Mouse (Mus musculus): ENCODE data around the gene Olfr749.
A peak's percentile ranks its signal among the peaks of the same experiment; 100 is the strongest.
"Not testable (repeated sequence)": the region's sequence is repeated elsewhere in the genome, so short reads cannot be mapped to it uniquely, and the experiment has no call there.

The Olfr749 gene

DNA sequence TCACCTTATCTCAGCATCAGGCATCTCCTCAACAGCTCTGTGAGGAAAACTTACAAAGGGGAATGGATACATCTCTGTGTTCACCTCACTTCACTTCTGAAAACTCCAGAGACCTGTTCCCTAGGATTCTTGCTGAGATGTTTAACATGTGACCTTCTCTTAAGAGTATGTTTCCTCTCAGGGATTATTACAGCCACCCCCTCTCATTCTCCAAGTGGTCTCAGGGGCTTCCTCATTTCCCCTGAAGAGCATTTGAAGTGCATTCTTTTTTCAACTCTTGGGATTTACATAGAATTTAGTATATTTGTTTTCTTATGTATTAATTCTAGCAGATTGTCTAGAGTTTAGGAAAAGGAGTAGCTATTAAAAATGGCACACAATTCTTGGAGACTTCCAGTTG, at the start of gene Olfr749:
Olfr749 (minus strand) TSS at position 101 of the 400 bp plus-strand sequence.
- no peak for ATAC-seq (ENCODE audit: insufficient number of reproducible peaks, low FRiP score, low TSS enrichment)

DNA sequence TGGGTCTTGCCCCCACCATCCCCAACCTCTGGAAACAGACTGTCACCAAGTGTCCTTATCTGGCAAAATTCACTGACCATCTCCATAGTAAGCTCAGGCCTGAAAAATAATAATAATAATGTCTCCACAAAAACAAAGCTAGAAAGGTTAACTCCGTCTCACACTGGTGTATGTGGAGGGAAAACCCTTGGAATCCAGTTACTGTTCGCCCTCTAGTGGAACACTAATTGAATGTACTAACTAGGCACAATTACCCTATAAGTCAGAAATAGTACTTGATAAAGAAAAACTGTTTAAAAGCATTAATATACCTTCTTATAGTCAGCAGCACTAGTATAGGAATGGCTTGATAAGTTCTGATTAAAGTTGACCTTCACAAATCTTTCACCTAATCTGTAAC, 43.3 kb upstream of the Olfr749 start:
- ATAC-seq (ENCODE audit: insufficient number of reproducible peaks, low FRiP score, low TSS enrichment): no peak

DNA sequence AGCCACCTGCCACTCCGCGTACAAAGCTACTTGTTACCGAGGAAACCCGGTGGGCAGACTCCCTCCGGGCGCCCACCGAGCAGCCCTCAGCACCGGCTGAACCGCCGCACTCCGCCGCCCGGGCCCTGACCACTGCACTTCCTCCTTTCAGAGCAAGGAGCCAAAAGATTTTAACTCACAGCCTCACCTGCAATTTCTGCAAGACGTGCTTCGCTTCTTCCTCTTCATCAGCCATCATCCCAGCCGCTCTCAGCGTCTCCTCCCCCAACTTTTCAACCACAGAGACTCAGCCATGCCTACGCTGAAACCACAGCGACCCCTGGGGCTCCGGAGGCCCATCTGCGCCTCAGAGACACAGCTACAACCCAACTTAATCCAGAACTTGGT, 40.4 kb upstream of the Olfr749 start, which contains the start of gene Ttc5:
Ttc5 (minus strand) TSS at position 269 of the 387 bp plus-strand sequence.
- peak; percentile 95 for ATAC-seq (ENCODE audit: insufficient number of reproducible peaks, low FRiP score, low TSS enrichment)

DNA sequence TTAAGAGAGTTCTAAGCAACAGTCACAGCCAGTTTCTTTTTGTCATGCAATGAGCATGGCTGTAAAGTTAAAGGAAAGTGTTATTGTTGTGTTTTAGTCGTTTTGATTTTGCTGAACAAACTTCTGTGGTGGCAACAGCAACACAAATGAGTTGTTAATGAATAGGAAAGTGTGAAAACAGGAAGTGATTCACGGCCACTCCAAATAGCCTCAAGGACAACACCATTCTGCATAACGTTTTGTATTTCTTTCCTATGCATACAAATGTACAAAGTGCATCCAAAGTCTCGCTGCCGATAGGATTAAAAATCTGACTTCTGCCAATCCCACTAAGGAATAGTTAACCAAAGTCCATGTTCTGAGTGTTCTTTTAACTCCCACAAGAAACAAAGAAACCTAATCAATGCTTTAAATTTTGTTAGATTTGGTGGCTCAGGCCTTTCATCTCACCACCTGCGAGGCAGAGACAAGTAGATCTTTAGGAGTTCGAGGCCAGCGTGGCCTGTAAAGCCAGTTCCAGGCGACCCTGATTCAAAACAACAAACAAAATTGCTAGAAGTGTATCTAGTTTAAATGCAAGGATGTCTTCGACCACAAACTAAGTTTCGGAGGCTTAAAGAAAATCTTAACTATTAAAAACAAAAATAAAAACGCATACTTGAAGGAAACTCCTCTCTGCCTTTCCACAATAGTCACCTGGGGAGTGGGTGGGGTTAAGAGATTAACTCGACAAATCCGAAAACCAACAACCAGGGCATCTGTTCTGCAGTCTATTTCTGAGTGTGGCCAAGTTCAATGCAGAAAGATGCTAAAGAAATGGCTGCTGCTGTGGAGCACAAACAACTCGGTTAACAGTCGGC, 39.7 kb upstream of the Olfr749 start:
- ATAC-seq (ENCODE audit: insufficient number of reproducible peaks, low FRiP score, low TSS enrichment): no peak

DNA sequence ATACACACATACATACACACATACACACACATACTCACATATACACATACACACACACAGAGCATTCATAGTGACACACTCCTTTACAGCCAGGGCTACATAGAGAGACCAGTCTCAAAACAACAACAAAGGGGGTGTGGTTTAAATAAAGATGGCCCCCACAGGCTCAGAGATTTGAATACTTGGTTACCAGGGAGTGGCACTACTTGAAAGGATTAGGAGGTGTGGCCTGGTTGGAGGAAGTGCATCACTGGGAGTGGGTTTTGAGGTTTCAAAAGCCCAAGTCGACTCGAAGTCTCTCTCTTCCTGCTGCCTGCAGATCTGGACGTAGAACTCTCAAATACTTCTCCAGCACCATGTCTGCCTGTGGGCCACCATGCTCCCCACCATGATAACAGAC, 37.3 kb upstream of the Olfr749 start:
- no peak for ATAC-seq (ENCODE audit: insufficient number of reproducible peaks, low FRiP score, low TSS enrichment)

DNA sequence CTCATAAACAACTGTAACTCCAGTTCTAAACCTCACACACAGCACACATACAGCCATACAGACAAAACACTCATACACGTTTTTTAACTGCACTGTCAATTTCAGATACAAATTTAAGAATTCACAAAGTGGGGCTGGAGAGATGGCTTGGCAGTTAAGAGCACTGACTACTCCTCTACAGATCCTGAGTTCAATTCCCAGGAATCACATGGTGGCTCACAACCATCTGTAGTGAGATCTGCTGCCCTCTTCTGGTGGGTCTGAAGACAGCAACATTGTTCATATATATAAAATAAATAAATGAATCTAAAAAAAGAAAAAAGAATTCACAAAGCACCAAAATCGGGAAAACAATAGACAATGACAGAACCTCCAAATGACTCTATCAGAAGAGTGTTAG, 26.4 kb upstream of the Olfr749 start:
- ATAC-seq (ENCODE audit: insufficient number of reproducible peaks, low FRiP score, low TSS enrichment): no peak

DNA sequence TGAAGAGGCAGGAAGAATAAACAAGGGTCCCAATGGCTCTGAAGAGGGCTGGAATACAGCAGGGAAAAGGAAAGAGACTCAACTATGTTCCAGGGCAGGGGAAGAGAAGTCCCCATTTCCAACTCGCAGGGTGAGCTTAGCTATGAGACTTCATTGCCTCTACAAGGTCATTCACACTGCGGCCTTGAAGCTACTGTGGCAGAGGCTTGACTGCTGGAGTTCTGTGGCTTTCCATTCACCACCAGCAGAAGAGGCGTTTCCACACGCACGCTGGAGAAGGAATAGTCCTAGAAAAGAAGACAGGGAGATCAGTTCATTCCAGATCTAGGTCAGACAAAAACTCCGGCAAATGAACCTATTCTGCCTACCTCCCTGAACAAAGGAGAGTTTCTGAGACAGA, 20.8 kb upstream of the Olfr749 start:
- no peak for ATAC-seq (ENCODE audit: insufficient number of reproducible peaks, low FRiP score, low TSS enrichment)

DNA sequence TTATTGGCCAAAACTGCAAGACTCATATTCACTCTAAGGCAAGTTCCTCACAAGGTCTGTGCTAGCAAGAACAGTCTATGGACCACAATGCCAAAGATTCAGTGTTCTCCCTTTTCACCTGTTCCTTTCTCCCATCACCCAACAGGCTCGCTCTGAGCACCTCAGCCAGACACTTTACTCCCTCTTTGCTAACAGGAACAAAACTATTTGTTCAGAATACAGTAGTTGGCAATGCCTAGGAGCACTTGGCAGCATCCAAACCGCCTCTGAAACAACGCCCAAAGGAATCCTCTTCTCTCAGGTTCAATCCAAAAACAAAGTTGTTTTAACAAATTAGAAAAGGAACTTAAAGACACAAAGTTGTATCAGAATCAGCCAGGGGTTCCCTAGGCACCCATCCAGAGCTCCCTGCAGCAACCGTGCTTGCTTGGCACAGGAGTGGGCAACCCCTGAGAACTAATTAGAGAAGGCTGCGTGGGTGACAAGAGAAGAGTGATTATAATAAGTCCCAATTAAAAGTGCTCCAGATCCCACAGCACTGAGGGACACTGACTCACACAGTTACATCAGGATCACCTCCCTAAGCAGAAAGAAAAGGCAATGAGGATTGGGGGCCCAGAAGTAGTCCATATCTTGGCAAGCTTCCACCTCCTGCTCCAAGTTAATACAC, 13.7 kb upstream of the Olfr749 start:
- no peak; the same call in 1 of the 2 replicates for ATAC-seq (ENCODE audit: insufficient number of reproducible peaks, low FRiP score, low TSS enrichment)

DNA sequence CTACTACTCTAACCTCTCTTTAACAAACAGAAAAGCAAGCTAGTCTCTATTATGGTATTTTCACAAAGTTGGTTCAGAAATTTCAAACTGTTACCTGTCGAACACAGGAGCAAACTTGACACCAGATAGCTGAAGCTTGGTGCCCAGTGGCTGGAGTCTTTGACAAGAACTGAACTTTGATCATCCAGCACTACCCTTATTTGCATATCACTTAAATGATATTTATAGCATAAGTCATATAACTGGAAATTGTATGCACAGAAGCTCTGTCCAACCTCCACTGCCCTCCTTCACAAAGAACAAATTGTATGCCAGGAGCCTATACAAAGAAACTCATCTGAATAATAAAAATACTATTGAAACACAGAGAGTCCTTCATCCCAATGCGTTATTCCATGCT, 3.3 kb downstream of the Olfr749 start:
- ATAC-seq (ENCODE audit: insufficient number of reproducible peaks, low FRiP score, low TSS enrichment): no peak

DNA sequence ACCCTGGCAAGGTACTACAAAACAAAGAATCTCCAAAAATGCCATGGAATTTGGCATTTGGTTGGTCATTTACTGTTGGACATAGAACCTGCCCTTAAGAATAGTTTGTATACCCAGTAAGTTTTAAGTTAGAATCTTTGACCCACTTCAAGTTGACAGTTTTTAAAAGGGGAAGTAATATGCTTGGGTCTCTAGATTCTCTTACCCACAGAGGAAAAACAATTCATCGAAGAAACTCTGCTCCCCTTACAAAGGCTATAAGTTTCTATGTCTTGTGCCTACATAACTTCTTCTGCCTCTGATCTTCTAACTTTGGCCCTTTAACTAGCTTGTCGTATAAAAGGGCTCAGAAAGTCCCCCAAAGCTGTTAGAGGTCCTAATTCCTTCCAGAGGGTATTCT, 4.6 kb downstream of the Olfr749 start:
- ATAC-seq (ENCODE audit: insufficient number of reproducible peaks, low FRiP score, low TSS enrichment): no peak

DNA sequence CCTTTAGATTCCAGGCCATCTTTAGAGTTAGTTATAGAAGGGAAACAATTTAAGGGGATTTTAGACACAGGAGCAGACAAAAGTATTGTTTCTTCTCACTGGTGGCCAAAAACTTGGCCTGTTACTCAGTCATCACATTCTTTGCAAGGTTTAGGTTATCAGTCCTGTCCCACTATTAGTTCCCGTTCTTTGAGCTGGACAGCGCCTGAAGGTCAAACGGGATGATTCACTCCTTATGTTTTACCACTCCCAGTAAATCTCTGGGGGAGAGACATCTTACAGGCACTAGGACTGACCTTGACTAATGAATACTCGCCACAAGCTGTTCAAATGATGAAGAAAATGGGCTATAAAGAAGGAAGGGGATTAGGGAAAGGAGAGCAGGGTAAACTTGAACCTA, 22.5 kb downstream of the Olfr749 start:
- ATAC-seq (ENCODE audit: insufficient number of reproducible peaks, low FRiP score, low TSS enrichment): not testable (repeated sequence)

DNA sequence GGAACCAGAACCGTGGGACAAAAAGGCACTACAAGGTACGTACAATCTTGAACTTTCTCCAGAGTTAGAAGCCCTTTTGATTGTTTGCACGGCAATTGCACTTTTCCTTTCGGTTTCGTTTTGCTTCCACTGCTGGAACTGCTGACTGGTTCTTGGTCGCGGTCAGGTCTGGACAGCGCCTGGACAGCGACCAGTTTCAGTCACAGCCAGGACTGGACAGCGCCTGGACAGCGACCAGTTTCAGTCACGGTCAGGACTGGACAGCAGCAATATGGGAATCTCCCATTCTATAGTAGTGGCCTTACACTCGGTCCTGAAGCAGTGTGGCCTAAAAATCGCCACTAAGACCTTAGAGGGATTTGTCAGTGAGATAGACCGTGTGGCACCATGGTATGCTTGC, 25.0 kb downstream of the Olfr749 start:
- not testable (repeated sequence) for ATAC-seq (ENCODE audit: insufficient number of reproducible peaks, low FRiP score, low TSS enrichment)

DNA sequence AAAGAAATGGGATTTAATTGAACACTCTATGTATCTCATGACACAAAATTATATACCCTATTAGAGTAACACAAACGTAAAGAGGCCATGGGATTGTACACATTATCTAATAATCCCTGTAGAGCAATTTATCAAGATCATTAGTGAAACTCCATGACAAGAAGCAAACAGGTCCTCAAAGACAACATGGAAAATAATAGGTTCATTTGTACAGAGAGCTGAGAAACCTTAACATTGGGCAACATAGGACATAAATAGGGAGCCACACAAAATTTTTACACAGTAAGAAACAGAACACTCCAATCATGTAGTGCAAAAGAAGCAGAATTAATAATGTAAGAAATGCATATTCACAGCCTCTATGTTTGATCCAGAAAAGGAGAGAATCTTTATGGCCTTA, 37.8 kb downstream of the Olfr749 start, which contains the start of gene Olfr748:
Olfr748 (plus strand) TSS at position 301 of the 400 bp plus-strand sequence.
- no peak for ATAC-seq (ENCODE audit: insufficient number of reproducible peaks, low FRiP score, low TSS enrichment)

DNA sequence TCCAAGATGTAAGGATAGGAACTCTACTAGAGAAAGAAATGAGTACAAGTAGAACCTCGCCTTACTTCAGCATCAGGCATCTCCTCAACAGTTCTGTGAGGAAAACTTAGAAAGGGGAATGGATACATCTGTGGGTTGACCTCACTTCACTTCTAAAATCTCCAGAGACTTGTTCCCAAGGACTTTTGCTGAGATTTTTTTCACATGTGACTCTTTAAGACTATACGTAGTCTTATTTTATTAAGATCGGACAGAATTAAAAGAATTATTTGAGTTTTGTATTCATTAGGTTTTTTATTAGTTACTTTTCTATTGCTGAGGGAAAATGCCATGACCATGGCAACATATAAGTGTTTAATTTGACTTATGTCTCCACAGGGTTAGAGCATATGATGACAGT, 51.8 kb downstream of the Olfr749 start, which contains the start of gene Olfr747:
Olfr747 (minus strand) TSS at position 101 of the 400 bp plus-strand sequence.
- no peak for ATAC-seq (ENCODE audit: insufficient number of reproducible peaks, low FRiP score, low TSS enrichment)

Data from cerebellum, adult (tissue).